Mouse (Mus musculus): ENCODE results near the gene Arhgef10l. TPM values are rescaled to one million over a fixed set of nuclear protein-coding genes. Genes with fewer than 3 reads are reported as not detected.

Arhgef10l gene
- polyA plus RNA-seq, 2 experiments = 2.4 to 2.5 TPM

- peak; percentile 36; the same call in 1 of the 2 replicates for ATAC-seq (ENCODE audit: insufficient read depth)
- no peak overlapping the region for H3K4me3 ChIP-seq (ENCODE audit: insufficient read depth in 1 of 2, low read depth in 2 of 2, low read length in 2 of 2)
- DNase-seq (ENCODE audit: low read depth in 3 of 3, low spot score in 3 of 3) = no peak
- H3K36me3 ChIP-seq (replicated peaks; ENCODE audit: control insufficient read depth, insufficient read depth, low read depth) = no peaks in the 10 kb centered on the region
- TF ChIP-seq EP300 (IDR thresholded peaks at IDR 0.05; ENCODE audit: low read depth) (no peak), CTCF (IDR thresholded peaks at IDR 0.05; ENCODE audit: low read depth) (no peak)
- H3K4me1 ChIP-seq (replicated peaks; ENCODE audit: control insufficient read depth in 2 of 2, insufficient read depth in 2 of 2, low read length in 1 of 2) = peaks cover 0 to 15% of the 10 kb centered on the region in 2 experiments; a peak in 3 of 4 replicates
- WGBS (ENCODE audit: insufficient replicate concordance) = 12% methylated on average over 11 of the region's 12 CpGs
- H3K9me3 ChIP-seq (ENCODE audit: control insufficient read depth, low read length) = no peaks in the 10 kb centered on the region
- no peak overlapping the region for H3K27ac ChIP-seq
- H3K4me2 ChIP-seq (ENCODE audit: low read depth) = peak overlapping the region; percentile 9; the same call in 1 of the 2 replicates
- no peak overlapping the region for H3K9ac ChIP-seq (replicated peaks)
- no peaks in the 10 kb centered on the region for H3K27me3 ChIP-seq (ENCODE audit: control insufficient read depth, insufficient read depth, low read length)
These were observed 41.2 kb downstream of the Arhgef10l start for GRCm38 (mm10) chr4:140624468-140625176.

DNA sequence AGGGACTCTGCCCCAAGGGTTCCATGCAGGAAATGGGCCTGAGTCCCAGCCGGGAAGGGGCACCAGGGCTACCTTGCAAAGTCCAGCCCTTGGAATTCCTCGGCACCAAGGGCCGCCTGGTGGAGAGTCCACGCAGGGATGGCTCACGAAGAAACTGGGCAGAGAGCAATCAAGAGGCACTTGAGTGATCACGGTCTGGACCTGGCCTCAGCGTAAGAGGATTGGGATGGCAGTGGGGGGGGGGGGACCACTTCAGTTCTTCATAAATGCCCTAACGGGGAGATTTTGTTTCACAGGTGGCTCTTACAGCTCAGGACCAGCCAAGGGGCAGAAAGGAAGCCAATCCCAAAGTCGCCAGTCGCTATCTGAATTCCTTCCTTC lies 41.7 kb downstream of the Arhgef10l start:
- no peak for TF ChIP-seq EP300 (IDR thresholded peaks at IDR 0.05; ENCODE audit: low read depth)
- TF ChIP-seq CTCF (IDR thresholded peaks at IDR 0.05; ENCODE audit: low read depth) = no peak
- H3K9ac ChIP-seq (replicated peaks) = no peak overlapping the region
- H3K36me3 ChIP-seq (replicated peaks; ENCODE audit: control insufficient read depth, insufficient read depth, low read depth) = no peaks in the 10 kb centered on the region
- no peak overlapping the region for H3K4me2 ChIP-seq (ENCODE audit: low read depth)
- H3K27me3 ChIP-seq (ENCODE audit: control insufficient read depth, insufficient read depth, low read length) = no peaks in the 10 kb centered on the region
- no peaks in the 10 kb centered on the region for H3K9me3 ChIP-seq (ENCODE audit: control insufficient read depth, low read length)
- no peak overlapping the region for H3K4me3 ChIP-seq (ENCODE audit: insufficient read depth in 1 of 2, low read depth in 2 of 2, low read length in 2 of 2)
- ATAC-seq (ENCODE audit: insufficient read depth) (no peak), DNase-seq (ENCODE audit: low read depth in 3 of 3, low spot score in 3 of 3) (no peak)
- H3K4me1 ChIP-seq (replicated peaks; ENCODE audit: control insufficient read depth in 2 of 2, insufficient read depth in 2 of 2, low read length in 1 of 2) = peaks cover 0 to 15% of the 10 kb centered on the region in 2 experiments; a peak in 3 of 4 replicates
- WGBS (ENCODE audit: insufficient replicate concordance) = 32% methylated on average over 10 of the region's 10 CpGs
- H3K27ac ChIP-seq = no peak overlapping the region

DNA sequence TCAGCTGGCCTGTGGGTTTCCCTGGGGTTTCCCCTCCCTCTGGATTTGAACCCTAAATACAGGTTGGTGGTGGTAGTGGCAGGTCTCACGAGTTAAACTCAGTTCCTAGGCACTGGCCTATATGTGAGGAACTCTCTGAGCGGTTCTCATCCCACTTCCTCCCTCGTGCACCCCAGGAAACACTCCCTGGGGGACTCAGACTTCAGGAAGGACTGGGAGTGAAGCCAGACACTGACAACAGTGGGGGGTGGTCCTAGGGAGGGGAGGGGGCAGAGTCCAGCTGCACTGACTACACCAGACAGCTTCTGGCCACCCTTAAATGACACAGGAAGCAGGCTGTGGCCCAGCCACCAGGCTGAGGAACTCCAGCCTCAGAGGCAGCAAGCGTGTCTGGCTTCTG lies 43.0 kb downstream of the Arhgef10l start:
- Histone ChIP-seq H3K9ac (replicated peaks) (no peak overlapping the region), H3K27me3 (ENCODE audit: control insufficient read depth, insufficient read depth, low read length) (no peaks in the 10 kb centered on the region), H3K36me3 (replicated peaks; ENCODE audit: control insufficient read depth, insufficient read depth, low read depth) (no peaks in the 10 kb centered on the region), H3K9me3 (ENCODE audit: control insufficient read depth, low read length) (no peaks in the 10 kb centered on the region), H3K27ac (no peak overlapping the region), H3K4me1 (replicated peaks; ENCODE audit: control insufficient read depth in 2 of 2, insufficient read depth in 2 of 2, low read length in 1 of 2) (peaks cover 0 to 14% of the 10 kb centered on the region in 2 experiments; a peak in 2 of 4 replicates), H3K4me2 (ENCODE audit: low read depth) (no peak overlapping the region), H3K4me3 (ENCODE audit: insufficient read depth in 1 of 2, low read depth in 2 of 2, low read length in 2 of 2) (no peak overlapping the region)
- WGBS (ENCODE audit: insufficient replicate concordance) = 32% methylated on average over 4 of the region's 4 CpGs
- ATAC-seq (ENCODE audit: insufficient read depth) (no peak), DNase-seq (ENCODE audit: low read depth in 3 of 3, low spot score in 3 of 3) (no peak)
- TF ChIP-seq CTCF (IDR thresholded peaks at IDR 0.05; ENCODE audit: low read depth) = no peak
- TF ChIP-seq EP300 (IDR thresholded peaks at IDR 0.05; ENCODE audit: low read depth) = no peak

DNA sequence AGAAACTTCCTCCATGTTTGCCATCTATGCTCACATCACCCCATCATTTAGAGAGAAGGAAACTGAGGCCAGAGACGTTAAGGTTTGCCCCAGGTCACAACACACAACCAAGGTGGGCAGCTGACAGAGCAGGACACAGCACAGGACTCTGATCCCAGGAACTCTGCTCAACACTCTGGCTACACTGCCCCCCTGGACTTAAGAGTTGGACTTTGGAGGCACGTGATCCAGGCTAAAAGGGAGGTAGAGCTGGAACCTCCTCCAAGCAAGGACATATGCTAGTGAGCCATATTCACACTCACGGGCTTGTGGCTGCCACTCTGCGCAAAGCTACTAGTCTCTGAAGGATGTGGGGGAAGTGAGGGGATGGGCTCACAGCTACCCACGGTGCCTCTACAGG lies 45.3 kb downstream of the Arhgef10l start:
- TF ChIP-seq CTCF (IDR thresholded peaks at IDR 0.05; ENCODE audit: low read depth) (no peak), EP300 (IDR thresholded peaks at IDR 0.05; ENCODE audit: low read depth) (no peak)
- DNase-seq (ENCODE audit: low read depth in 3 of 3, low spot score in 3 of 3) (no peak), ATAC-seq (ENCODE audit: insufficient read depth) (peak; percentile 43; the same call in 1 of the 2 replicates)
- 44% methylated on average over 5 of the region's 5 CpGs for WGBS (ENCODE audit: insufficient replicate concordance)
- no peak overlapping the region for H3K9ac ChIP-seq (replicated peaks)
- no peaks in the 10 kb centered on the region for H3K36me3 ChIP-seq (replicated peaks; ENCODE audit: control insufficient read depth, insufficient read depth, low read depth)
- peaks cover 0 to 21% of the 10 kb centered on the region in 2 experiments; a peak in 2 of 4 replicates for H3K4me1 ChIP-seq (replicated peaks; ENCODE audit: control insufficient read depth in 2 of 2, insufficient read depth in 2 of 2, low read length in 1 of 2)
- no peaks in the 10 kb centered on the region for H3K9me3 ChIP-seq (ENCODE audit: control insufficient read depth, low read length)
- no peak overlapping the region for H3K27ac ChIP-seq
- peak overlapping the region in 1 of 2 experiments; percentile 5; a peak in 1 of 4 replicates for H3K4me3 ChIP-seq (ENCODE audit: insufficient read depth in 1 of 2, low read depth in 2 of 2, low read length in 2 of 2)
- peak overlapping the region; percentile 22; the same call in 1 of the 2 replicates for H3K4me2 ChIP-seq (ENCODE audit: low read depth)
- H3K27me3 ChIP-seq (ENCODE audit: control insufficient read depth, insufficient read depth, low read length) = no peaks in the 10 kb centered on the region

Measured in liver, embryonic 14.5 days (tissue).